Mouse (Mus musculus) lung, postnatal 0 days (tissue): Measurements from ENCODE around the gene Cyb561a3. TPM values are rescaled to one million over a fixed set of nuclear protein-coding genes. Genes with fewer than 3 reads are reported as not detected.

Experiments
- ATAC-seq: fragments of 200-750 bp; cut with Nextera tagmentation; 2 replicates; pipeline ENCODE4 v1.8.0; 2017; ENCODE audit warnings: moderate library complexity
- DNase-seq: peaks from one replicate; pipeline ENCODE4 v3.0.0-alpha.2; 2016; ENCODE audit warnings: low spot score
- H3K27ac ChIP-seq: fragments of 300-500 bp; sonication (generic); 2 replicates; pipeline ENCODE4 v1.5.1; 2014; ENCODE audit warnings: antibody characterized with exemption, mild to moderate bottlenecking, low read length, mixed read lengths
- H3K27me3 ChIP-seq: fragments of 300-500 bp; sonication (generic); replicated peaks from 2 replicates; pipeline ENCODE4 v1.6.1; 2014; ENCODE audit warnings: low read length, mixed read lengths; ENCODE audit not compliant: insufficient read depth
- H3K36me3 ChIP-seq: fragments of 300-500 bp; sonication (generic); 2 replicates; pipeline ENCODE4 v1.6.1; 2014; ENCODE audit warnings: low read length, mixed read lengths; ENCODE audit not compliant: insufficient read depth
- H3K4me1 ChIP-seq: fragments of 300-500 bp; sonication (generic); 2 replicates; pipeline ENCODE4 v1.6.1; 2014; ENCODE audit warnings: antibody characterized with exemption, low read depth, low read length, mixed read lengths; ENCODE audit not compliant: insufficient read depth
- H3K4me2 ChIP-seq: fragments of 300-500 bp; sonication (generic); replicated peaks from 2 replicates; pipeline ENCODE4 v1.6.1; 2014; ENCODE audit warnings: low read depth, mild to moderate bottlenecking, low read length, moderate library complexity, mixed read lengths
- H3K4me3 ChIP-seq: fragments of 300-500 bp; sonication (generic); 2 replicates; pipeline ENCODE4 v1.5.1; 2014; ENCODE audit warnings: low read depth, low read length
- H3K9ac ChIP-seq: fragments of 300-500 bp; sonication (generic); replicated peaks from 2 replicates; pipeline ENCODE4 v1.6.1; 2014; ENCODE audit warnings: low read depth, mild to moderate bottlenecking
- H3K9me3 ChIP-seq: fragments of 300-500 bp; sonication (generic); 2 replicates; pipeline ENCODE4 v1.6.1; 2016; ENCODE audit warnings: low read length, mixed read lengths
- CTCF ChIP-seq: IDR thresholded peaks from 2 replicates; pipeline ENCODE4 v1.5.1; 2016; ENCODE audit warnings: antibody characterized with exemption, mild to moderate bottlenecking
- EP300 ChIP-seq: IDR thresholded peaks from 2 replicates; pipeline ENCODE4 v1.6.1; 2016; ENCODE audit warnings: antibody characterized with exemption, mild to moderate bottlenecking, control low read depth
- WGBS: fragments of 180-500 bp; shearing (Covaris S2); extraction: QIAGEN DNeasy Blood & Tissue Kit; methylation state at CpG from one replicate; pipeline ENCODE4 v1.1.7; 2014; 5-methylcytosine and 5-hydroxymethylcytosine counted together
- polyA plus RNA-seq: library from polyadenylated mRNA; unstranded; fragments of >200 nt; fragmentation: Nextera tagmentation; extraction: Ambion mirVana; gene quantifications from 2 replicates; pipeline ENCODE4 v1.2.1, GENCODE M21; 2015

Cyb561a3 gene
- polyA plus RNA-seq, 1 experiment from 2014 or later: 42.3 TPM

- WGBS: 76% methylated on average over 8 of the region's 8 CpGs
- Histone ChIP-seq H3K9me3 (no peaks in the 10 kb centered on the region), H3K27me3 (no peaks in the 10 kb centered on the region), H3K4me3 (no peak overlapping the region), H3K4me2 (no peak overlapping the region), H3K4me1 (no peaks in the 10 kb centered on the region), H3K36me3 (peaks cover 15% of the 10 kb centered on the region; the same call in 1 of the 2 replicates), H3K27ac (no peak overlapping the region), H3K9ac (no peak overlapping the region)
- TF ChIP-seq EP300: no peak
- TF ChIP-seq CTCF: no peak
- ATAC-seq (no peak), DNase-seq (no peak)
These were observed 8.1 kb downstream of the Cyb561a3 start for GRCm38 (mm10) chr19:10585112-10585511.

- ATAC-seq (no peak), DNase-seq (no peak)
- Histone ChIP-seq H3K9me3 (no peaks in the 10 kb centered on the region), H3K27ac (no peak overlapping the region), H3K4me2 (no peak overlapping the region), H3K36me3 (peaks cover 26% of the 10 kb centered on the region), H3K4me3 (no peak overlapping the region), H3K4me1 (no peaks in the 10 kb centered on the region), H3K9ac (no peak overlapping the region), H3K27me3 (no peaks in the 10 kb centered on the region)
- TF ChIP-seq EP300 (no peak), CTCF (no peak)
- 81% methylated on average over 8 of the region's 8 CpGs for WGBS
These were observed 10.3 kb downstream of the Cyb561a3 start for GRCm38 (mm10) chr19:10587231-10587630.

GRCm38 (mm10) chr19:10589127-10589857, 12.3 kb downstream of the Cyb561a3 start:
- Histone ChIP-seq H3K9ac (no peak overlapping the region), H3K9me3 (no peaks in the 10 kb centered on the region), H3K36me3 (peaks cover 26% of the 10 kb centered on the region), H3K27me3 (no peaks in the 10 kb centered on the region), H3K4me2 (no peak overlapping the region), H3K4me3 (no peak overlapping the region), H3K4me1 (no peaks in the 10 kb centered on the region), H3K27ac (no peak overlapping the region)
- no peak for ATAC-seq
- 58% methylated on average over 5 of the region's 5 CpGs for WGBS
- no peak for DNase-seq
- TF ChIP-seq EP300 (no peak), CTCF (no peak)

GRCm38 (mm10) chr19:10590301-10590700, 13.3 kb downstream of the Cyb561a3 start:
- DNase-seq: no peak
- no peak for ATAC-seq
- Histone ChIP-seq H3K27me3 (no peaks in the 10 kb centered on the region), H3K4me2 (no peak overlapping the region), H3K4me3 (no peak overlapping the region), H3K27ac (no peak overlapping the region), H3K4me1 (no peaks in the 10 kb centered on the region), H3K36me3 (peaks cover 23% of the 10 kb centered on the region), H3K9ac (no peak overlapping the region), H3K9me3 (no peaks in the 10 kb centered on the region)
- 67% methylated on average over 3 of the region's 3 CpGs for WGBS
- TF ChIP-seq CTCF (no peak), EP300 (no peak)

- 88% methylated on average over 6 of the region's 6 CpGs for WGBS
- no peak for DNase-seq
- Histone ChIP-seq H3K36me3 (peaks cover 16% of the 10 kb centered on the region), H3K4me2 (no peak overlapping the region), H3K27ac (no peak overlapping the region), H3K27me3 (no peaks in the 10 kb centered on the region), H3K9ac (no peak overlapping the region), H3K9me3 (no peaks in the 10 kb centered on the region), H3K4me3 (no peak overlapping the region), H3K4me1 (no peaks in the 10 kb centered on the region)
- ATAC-seq: no peak
- TF ChIP-seq EP300 (no peak), CTCF (no peak)
These were observed 14.8 kb downstream of the Cyb561a3 start for GRCm38 (mm10) chr19:10591659-10592377.

GRCm38 (mm10) chr19:10598188-10598587, 21.2 kb downstream of the Cyb561a3 start:
- Histone ChIP-seq H3K9me3 (no peaks in the 10 kb centered on the region), H3K27me3 (no peaks in the 10 kb centered on the region), H3K4me1 (peaks cover 4% of the 10 kb centered on the region; the same call in 1 of the 2 replicates), H3K9ac (no peak overlapping the region), H3K27ac (no peak overlapping the region), H3K4me2 (no peak overlapping the region), H3K4me3 (no peak overlapping the region), H3K36me3 (no peaks in the 10 kb centered on the region)
- DNase-seq (no peak), ATAC-seq (no peak)
- 34% methylated on average over 3 of the region's 3 CpGs for WGBS
- peak; percentile 48 for TF ChIP-seq CTCF
- no peak for TF ChIP-seq EP300
